Mouse (Mus musculus): ENCODE measurements around the gene Defb3.
"Not testable (repeated sequence)": the region's sequence is repeated elsewhere in the genome, so short reads cannot be mapped to it uniquely, and the experiment has no call there.

The Defb3 gene

DNA sequence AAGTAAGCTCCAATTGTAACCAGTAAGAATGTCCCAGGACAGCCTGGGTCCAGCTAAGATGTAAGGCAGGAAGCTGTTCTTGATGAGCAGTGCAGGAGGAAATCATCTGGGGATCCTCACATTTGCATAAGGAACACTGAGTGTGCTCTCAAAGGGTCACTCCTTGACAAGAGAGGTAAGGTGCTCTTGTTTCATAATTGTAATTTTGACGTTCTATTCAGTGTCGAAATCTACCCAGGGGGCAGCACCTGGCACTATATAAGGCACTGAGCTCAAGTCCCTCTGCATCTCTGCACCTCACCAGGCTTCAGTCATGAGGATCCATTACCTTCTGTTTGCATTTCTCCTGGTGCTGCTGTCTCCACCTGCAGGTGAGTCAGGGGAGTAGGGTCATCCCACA, at the start of gene Defb3:
Gene Defb3 (plus strand): TSS at position 301 of the 400 bp plus-strand sequence.
- DNase-seq: not testable (repeated sequence)

DNA sequence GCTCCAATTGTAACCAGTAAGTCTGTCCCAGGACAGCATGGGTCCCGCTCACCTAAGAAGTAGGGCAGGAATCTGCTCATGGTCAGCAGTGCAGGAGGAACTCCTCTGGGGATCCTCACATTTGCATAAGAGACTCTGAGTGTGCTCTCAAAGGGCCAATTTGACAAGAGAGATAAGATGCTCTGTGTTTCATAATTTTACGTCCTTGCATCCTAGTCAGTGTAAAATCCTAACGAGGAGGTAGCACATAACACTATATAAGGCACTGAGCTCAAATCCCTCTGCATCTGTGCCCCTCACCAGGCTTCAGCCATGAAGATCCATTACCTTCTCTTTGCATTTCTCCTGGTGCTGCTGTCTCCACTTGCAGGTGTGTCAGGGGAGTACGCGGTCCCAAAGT, 45.9 kb upstream of the Defb3 start, which contains the start of gene Defb5:
Gene Defb5 (plus strand): TSS at position 301 of the 400 bp plus-strand sequence.
- DNase-seq: no peak

DNA sequence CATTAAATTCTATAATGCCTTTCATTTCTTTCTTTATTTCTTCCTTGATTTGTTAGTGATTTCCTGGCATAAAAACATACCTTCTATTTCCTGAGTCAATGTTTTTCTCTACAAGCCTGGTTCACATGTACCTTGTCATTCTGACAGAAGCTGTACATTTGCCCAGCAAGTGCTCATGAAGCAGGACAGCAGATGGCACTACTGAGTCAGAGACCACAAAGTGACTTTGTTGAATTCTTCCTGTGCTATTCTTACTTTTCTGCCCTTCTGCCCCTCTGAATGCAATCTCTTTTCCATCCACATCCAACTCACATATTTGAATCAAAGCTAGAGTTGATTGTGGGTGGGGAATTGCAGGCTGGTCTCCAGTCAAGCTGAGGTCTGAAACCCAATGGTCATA, 35.0 kb upstream of the Defb3 start:
- no peak for DNase-seq

DNA sequence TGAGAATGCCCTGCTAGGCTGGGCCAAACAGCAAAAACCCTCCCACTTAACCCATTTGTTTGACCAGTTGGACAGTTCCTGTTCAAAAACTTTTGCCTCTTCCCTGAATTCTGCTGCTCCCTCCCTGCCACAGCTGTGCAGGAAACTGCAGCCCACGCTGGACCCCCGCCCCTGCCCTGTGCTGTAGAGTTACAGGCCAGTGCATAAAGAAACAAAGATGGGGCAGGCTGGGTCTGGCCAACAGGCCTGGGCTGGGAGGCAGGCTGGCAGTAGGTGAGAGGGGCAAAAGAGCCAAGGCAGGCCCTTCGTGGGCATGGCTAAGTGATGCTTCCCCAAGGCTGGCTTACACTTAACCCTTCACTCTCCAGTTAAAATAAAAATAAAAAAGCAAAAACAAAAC, 33.5 kb upstream of the Defb3 start:
- no peak for DNase-seq

DNA sequence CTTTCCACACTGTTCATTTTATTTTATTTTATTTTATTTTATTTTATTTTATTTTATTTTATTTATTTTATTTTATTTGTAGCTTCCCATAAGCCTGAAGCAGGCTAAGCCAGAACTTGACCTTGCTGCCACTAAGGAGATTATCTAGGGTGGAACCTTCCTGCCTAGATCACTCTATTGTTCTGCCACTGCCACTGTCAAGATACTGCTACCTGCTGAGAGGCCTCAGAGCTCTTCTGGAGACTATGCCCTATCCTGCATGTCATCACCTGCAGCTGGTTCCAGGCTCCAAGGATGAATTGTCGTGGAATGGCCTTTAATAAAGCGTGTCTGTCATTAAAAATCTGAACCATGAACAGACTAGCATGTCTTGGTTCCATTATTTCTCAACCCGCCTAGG, 5.2 kb downstream of the Defb3 start:
- DNase-seq: not testable (repeated sequence)

DNA sequence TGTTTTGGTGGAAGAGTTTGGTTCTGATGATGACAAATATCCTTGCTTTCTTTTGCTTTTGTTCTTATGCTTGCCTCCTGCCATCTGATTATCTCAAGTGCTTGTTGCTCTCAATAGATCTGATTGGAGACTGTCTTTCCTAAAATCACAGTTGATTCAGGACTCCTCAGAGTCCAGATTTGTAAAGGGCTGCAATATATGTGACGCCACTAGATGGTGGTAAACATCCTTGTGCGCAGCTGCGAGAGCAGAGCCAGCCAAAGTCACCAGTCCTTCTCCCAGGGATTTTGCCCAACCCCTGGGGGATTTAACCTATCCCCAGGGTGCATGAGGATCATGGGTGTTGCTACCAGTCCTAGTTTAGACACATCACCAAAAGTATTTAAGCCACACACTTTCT, 38.7 kb downstream of the Defb3 start:
- no peak for DNase-seq
